Mouse (Mus musculus): ENCODE data around the gene Hivep3. TPM values are rescaled to one million over a fixed set of nuclear protein-coding genes. Genes with fewer than 3 reads are reported as not detected.

Hivep3 gene
- polyA plus RNA-seq, 1 experiment = 14.8 TPM

- DNase-seq (ENCODE audit: low read depth) = no peak
Observed at GRCm38 (mm10) chr4:119957970-119958369, 224.4 kb downstream of the Hivep3 start.

GRCm38 (mm10) chr4:119959293-119959692, 225.7 kb downstream of the Hivep3 start:
- no peak for TF ChIP-seq POLR2A (IDR thresholded peaks at IDR 0.05; ENCODE audit: borderline replicate concordance, extremely low read depth, insufficient read depth, insufficient read length, poor library complexity, severe bottlenecking)
- DNase-seq (ENCODE audit: low read depth) = no peak

More at GRCm38 (mm10) chr4:119957970-119958369, 224.4 kb downstream of the Hivep3 start:
- TF ChIP-seq POLR2A (IDR thresholded peaks at IDR 0.05; ENCODE audit: borderline replicate concordance, extremely low read depth, insufficient read depth, insufficient read length, poor library complexity, severe bottlenecking) = no peak
- TF ChIP-seq CTCF (IDR thresholded peaks at IDR 0.05; ENCODE audit: borderline replicate concordance, extremely low read depth, insufficient read depth, insufficient read length) = no peak

GRCm38 (mm10) chr4:119959873-119960272, 226.3 kb downstream of the Hivep3 start:
- TF ChIP-seq POLR2A (IDR thresholded peaks at IDR 0.05; ENCODE audit: borderline replicate concordance, extremely low read depth, insufficient read depth, insufficient read length, poor library complexity, severe bottlenecking) (no peak), CTCF (IDR thresholded peaks at IDR 0.05; ENCODE audit: borderline replicate concordance, extremely low read depth, insufficient read depth, insufficient read length) (no peak)
- no peak for DNase-seq (ENCODE audit: low read depth)

GRCm38 (mm10) chr4:119960523-119960922, 226.9 kb downstream of the Hivep3 start:
- TF ChIP-seq POLR2A (IDR thresholded peaks at IDR 0.05; ENCODE audit: borderline replicate concordance, extremely low read depth, insufficient read depth, insufficient read length, poor library complexity, severe bottlenecking) = no peak
- TF ChIP-seq CTCF (IDR thresholded peaks at IDR 0.05; ENCODE audit: borderline replicate concordance, extremely low read depth, insufficient read depth, insufficient read length) = no peak
- peak; percentile 33 for DNase-seq (ENCODE audit: low read depth)

- DNase-seq (ENCODE audit: low read depth) = no peak
- TF ChIP-seq CTCF (IDR thresholded peaks at IDR 0.05; ENCODE audit: borderline replicate concordance, extremely low read depth, insufficient read depth, insufficient read length) (no peak), POLR2A (IDR thresholded peaks at IDR 0.05; ENCODE audit: borderline replicate concordance, extremely low read depth, insufficient read depth, insufficient read length, poor library complexity, severe bottlenecking) (no peak)
Observed at GRCm38 (mm10) chr4:119961164-119961563, 227.6 kb downstream of the Hivep3 start.

- no peak for TF ChIP-seq POLR2A (IDR thresholded peaks at IDR 0.05; ENCODE audit: borderline replicate concordance, extremely low read depth, insufficient read depth, insufficient read length, poor library complexity, severe bottlenecking)
- no peak for TF ChIP-seq CTCF (IDR thresholded peaks at IDR 0.05; ENCODE audit: borderline replicate concordance, extremely low read depth, insufficient read depth, insufficient read length)
- no peak for DNase-seq (ENCODE audit: low read depth)
Observed at GRCm38 (mm10) chr4:119962066-119962465, 228.5 kb downstream of the Hivep3 start.

- DNase-seq (ENCODE audit: low read depth) = no peak
- TF ChIP-seq POLR2A (IDR thresholded peaks at IDR 0.05; ENCODE audit: borderline replicate concordance, extremely low read depth, insufficient read depth, insufficient read length, poor library complexity, severe bottlenecking) (no peak), CTCF (IDR thresholded peaks at IDR 0.05; ENCODE audit: borderline replicate concordance, extremely low read depth, insufficient read depth, insufficient read length) (no peak)
Observed at GRCm38 (mm10) chr4:119966105-119967072, 232.8 kb downstream of the Hivep3 start.

GRCm38 (mm10) chr4:119967073-119967608, 233.6 kb downstream of the Hivep3 start:
- DNase-seq (ENCODE audit: low read depth) = no peak
- TF ChIP-seq POLR2A (IDR thresholded peaks at IDR 0.05; ENCODE audit: borderline replicate concordance, extremely low read depth, insufficient read depth, insufficient read length, poor library complexity, severe bottlenecking) (no peak), CTCF (IDR thresholded peaks at IDR 0.05; ENCODE audit: borderline replicate concordance, extremely low read depth, insufficient read depth, insufficient read length) (no peak)

- TF ChIP-seq CTCF (IDR thresholded peaks at IDR 0.05; ENCODE audit: borderline replicate concordance, extremely low read depth, insufficient read depth, insufficient read length) = no peak
- TF ChIP-seq POLR2A (IDR thresholded peaks at IDR 0.05; ENCODE audit: borderline replicate concordance, extremely low read depth, insufficient read depth, insufficient read length, poor library complexity, severe bottlenecking) = no peak
- DNase-seq (ENCODE audit: low read depth) = no peak
Observed at GRCm38 (mm10) chr4:119967636-119968035, 234.1 kb downstream of the Hivep3 start.

GRCm38 (mm10) chr4:119968071-119968470, 234.5 kb downstream of the Hivep3 start:
- peak; percentile 90 for DNase-seq (ENCODE audit: low read depth)
- TF ChIP-seq POLR2A (IDR thresholded peaks at IDR 0.05; ENCODE audit: borderline replicate concordance, extremely low read depth, insufficient read depth, insufficient read length, poor library complexity, severe bottlenecking) (no peak), CTCF (IDR thresholded peaks at IDR 0.05; ENCODE audit: borderline replicate concordance, extremely low read depth, insufficient read depth, insufficient read length) (no peak)

GRCm38 (mm10) chr4:119968887-119969286, 235.3 kb downstream of the Hivep3 start:
- TF ChIP-seq CTCF (IDR thresholded peaks at IDR 0.05; ENCODE audit: borderline replicate concordance, extremely low read depth, insufficient read depth, insufficient read length) = no peak
- TF ChIP-seq POLR2A (IDR thresholded peaks at IDR 0.05; ENCODE audit: borderline replicate concordance, extremely low read depth, insufficient read depth, insufficient read length, poor library complexity, severe bottlenecking) = no peak
- DNase-seq (ENCODE audit: low read depth) = no peak
